Mouse (Mus musculus) kidney, embryonic 16.5 days (tissue): Measurements from ENCODE around the gene Hist1h4j. TPM values are rescaled to one million over a fixed set of nuclear protein-coding genes. Genes with fewer than 3 reads are reported as not detected.
"Not testable (repeated sequence)": the region's sequence is repeated elsewhere in the genome, so short reads cannot be mapped to it uniquely, and the experiment has no call there.

Experiments used
- ATAC-seq: fragments of 200-750 bp; cut with Nextera tagmentation; 2 replicates; pipeline ENCODE4 v1.8.0; 2017; ENCODE audit warnings: moderate TSS enrichment; ENCODE audit not compliant: low FRiP score, low TSS enrichment
- H3K27ac ChIP-seq: fragments of 300-500 bp; sonication (generic); 2 replicates; pipeline ENCODE4 v1.5.1; 2014; ENCODE audit warnings: low read length
- H3K27me3 ChIP-seq: fragments of 300-500 bp; sonication (generic); 2 replicates; pipeline ENCODE4 v1.6.1; 2014; ENCODE audit warnings: low read length, control low read depth, mixed read lengths; ENCODE audit not compliant: insufficient read depth
- H3K36me3 ChIP-seq: fragments of 300-500 bp; sonication (generic); 2 replicates; pipeline ENCODE4 v1.6.1; 2014; ENCODE audit warnings: low read length, control low read depth, mixed read lengths; ENCODE audit not compliant: insufficient read depth
- H3K4me1 ChIP-seq: fragments of 300-500 bp; sonication (generic); 2 replicates; pipeline ENCODE4 v1.6.1; 2014; ENCODE audit warnings: low read length, control low read depth, mixed read lengths; ENCODE audit not compliant: insufficient read depth
- H3K4me2 ChIP-seq: fragments of 300-500 bp; sonication (generic); replicated peaks from 2 replicates; pipeline ENCODE4 v1.6.1; 2014; ENCODE audit warnings: low read depth, low read length
- H3K4me3 ChIP-seq: fragments of 300-500 bp; sonication (generic); 2 replicates; pipeline ENCODE4 v1.5.1; 2014; ENCODE audit warnings: mild to moderate bottlenecking, low read length
- H3K9ac ChIP-seq: fragments of 300-500 bp; sonication (generic); replicated peaks from 2 replicates; pipeline ENCODE4 v1.6.1; 2014; ENCODE audit warnings: low read length
- H3K9me3 ChIP-seq: fragments of 300-500 bp; sonication (generic); 2 replicates; pipeline ENCODE4 v1.6.1; 2016; ENCODE audit warnings: low read length, control low read depth
- WGBS: fragments of 180-500 bp; shearing (Covaris S2); extraction: QIAGEN DNeasy Blood & Tissue Kit; methylation state at CpG from one replicate; pipeline ENCODE4 v1.1.7; 2014; 5-methylcytosine and 5-hydroxymethylcytosine counted together
- polyA plus RNA-seq: library from polyadenylated mRNA; unstranded; fragments of >200 nt; fragmentation: Nextera tagmentation; extraction: Ambion mirVana; gene quantifications from 2 replicates; pipeline ENCODE4 v1.2.1, GENCODE M21; 2015

The Hist1h4j gene
- polyA plus RNA-seq, 1 experiment from 2014 or later: 1.6 TPM

- Histone ChIP-seq H3K4me2 (peak overlapping the region; percentile 88), H3K27ac (peak overlapping the region; percentile 99), H3K4me1 (peaks cover 35% of the 10 kb centered on the region), H3K4me3 (peak overlapping the region; percentile 56), H3K9ac (peak overlapping the region; percentile 85)
- not testable (repeated sequence) for H3K36me3 ChIP-seq, H3K9me3 ChIP-seq, H3K27me3 ChIP-seq
- peak; percentile 3; the same call in 1 of the 2 replicates for ATAC-seq
- WGBS: 0% methylated on average over 9 of the region's 38 CpGs
These were observed 18.1 kb upstream of the Hist1h4j start for GRCm38 (mm10) chr13:21716540-21717391.

DNA sequence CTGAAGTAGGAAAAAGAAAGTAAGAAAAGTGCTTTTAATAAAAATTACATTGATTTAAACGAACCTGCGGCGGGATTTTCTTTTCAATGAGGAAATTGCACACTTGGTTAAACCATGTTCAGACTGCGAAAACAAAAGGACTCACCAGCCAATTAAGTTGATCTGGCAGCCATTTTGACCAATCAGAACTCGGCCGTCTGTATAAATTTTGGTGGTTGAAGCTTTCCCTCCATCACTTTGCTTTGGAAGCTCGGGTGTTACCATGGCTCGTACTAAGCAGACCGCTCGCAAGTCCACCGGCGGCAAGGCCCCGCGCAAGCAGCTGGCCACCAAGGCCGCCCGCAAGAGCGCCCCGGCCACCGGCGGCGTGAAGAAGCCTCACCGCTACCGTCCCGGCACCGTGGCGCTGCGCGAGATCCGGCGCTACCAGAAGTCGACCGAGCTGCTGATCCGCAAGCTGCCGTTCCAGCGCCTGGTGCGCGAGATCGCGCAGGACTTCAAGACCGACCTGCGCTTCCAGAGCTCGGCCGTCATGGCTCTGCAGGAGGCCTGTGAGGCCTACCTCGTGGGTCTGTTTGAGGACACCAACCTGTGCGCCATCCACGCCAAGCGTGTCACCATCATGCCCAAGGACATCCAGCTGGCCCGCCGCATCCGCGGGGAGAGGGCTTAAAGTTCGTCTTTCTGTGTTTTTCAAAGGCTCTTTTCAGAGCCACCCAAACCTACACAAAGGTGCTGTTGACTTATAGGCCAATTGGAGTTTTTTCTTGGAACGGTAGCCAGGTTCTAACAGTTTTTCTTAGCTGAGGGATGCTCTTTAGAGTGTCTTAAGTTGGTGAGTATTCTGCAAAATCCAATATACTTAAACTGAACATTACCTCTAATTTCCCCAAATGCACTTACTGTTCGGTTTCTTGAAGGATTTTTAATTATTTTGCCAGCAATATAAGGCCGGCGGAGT, 17.2 kb upstream of the Hist1h4j start, which contains the start of gene Hist1h3h:
TSS of gene Hist1h3h (plus strand) at position 263 of the 961 bp plus-strand sequence.
- under 1% methylated on average over 27 of the region's 56 CpGs for WGBS
- peak within 1 kb of the TSS; percentile 56 for H3K4me3 ChIP-seq

DNA sequence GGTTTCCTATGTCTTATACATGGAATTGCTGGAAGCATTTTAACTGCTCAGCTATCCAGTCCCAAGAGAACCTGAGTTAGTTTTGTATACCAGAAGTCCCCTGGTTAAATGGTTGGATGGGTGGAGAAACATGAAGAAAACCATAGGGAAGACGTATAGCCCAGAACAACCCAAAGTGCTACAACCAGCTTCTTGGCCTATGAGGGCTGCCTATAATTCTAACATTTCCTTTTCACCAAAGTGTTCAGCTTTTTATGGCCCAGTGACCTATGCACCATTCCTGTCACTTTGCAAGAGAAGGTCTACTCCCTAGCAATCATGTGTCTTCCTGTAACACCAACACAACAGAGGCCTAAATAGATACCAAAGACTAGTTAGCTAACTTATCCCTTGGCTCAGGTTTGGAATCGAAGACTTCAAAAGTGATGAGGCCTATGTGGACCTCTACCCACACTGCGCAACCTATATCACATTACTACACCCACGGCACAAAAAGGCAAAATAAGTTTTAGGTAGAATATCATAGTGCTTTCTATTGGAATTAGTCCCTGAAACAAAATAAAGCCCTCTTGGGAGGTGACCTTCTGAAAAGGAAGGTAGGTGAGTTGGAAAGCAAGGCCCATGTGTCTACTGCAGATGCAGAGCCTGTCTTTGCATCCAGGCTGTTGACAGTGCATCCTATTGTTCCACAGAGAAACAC, 16.3 kb upstream of the Hist1h4j start:
- Histone ChIP-seq H3K4me2 (peak overlapping the region; percentile 62), H3K4me3 (peak overlapping the region; percentile 50), H3K27ac (peak overlapping the region; percentile 91), H3K4me1 (peaks cover 39% of the 10 kb centered on the region), H3K9ac (peak overlapping the region; percentile 78), H3K36me3 (no peaks in the 10 kb centered on the region), H3K27me3 (no peaks in the 10 kb centered on the region), H3K9me3 (no peaks in the 10 kb centered on the region)
- WGBS: 48% methylated on average over 4 of the region's 4 CpGs
- ATAC-seq: no peak

More for the DNA sequence above, 17.2 kb upstream of the Hist1h4j start, which contains the start of gene Hist1h3h:
- not testable (repeated sequence) for H3K9me3 ChIP-seq, H3K36me3 ChIP-seq, H3K27me3 ChIP-seq
- Histone ChIP-seq H3K4me1 (peaks cover 37% of the 10 kb centered on the region), H3K9ac (peak within 1 kb of the TSS; percentile 85), H3K4me2 (peak within 1 kb of the TSS; percentile 88), H3K27ac (peak within 1 kb of the TSS; percentile 99)
- ATAC-seq: peak; percentile 37; the same call in 1 of the 2 replicates

- ATAC-seq: peak; percentile 5; the same call in 1 of the 2 replicates
- not testable (repeated sequence) for H3K27me3 ChIP-seq, H3K36me3 ChIP-seq, H3K9me3 ChIP-seq
- Histone ChIP-seq H3K9ac (peak overlapping the region; percentile 67), H3K4me2 (peak overlapping the region; percentile 65), H3K27ac (peak overlapping the region; percentile 86), H3K4me3 (peak overlapping the region; percentile 47), H3K4me1 (peaks cover 29% of the 10 kb centered on the region)
- 1% methylated on average over 16 of the region's 44 CpGs for WGBS
These were observed 13.6 kb upstream of the Hist1h4j start for GRCm38 (mm10) chr13:21721107-21721756.

DNA sequence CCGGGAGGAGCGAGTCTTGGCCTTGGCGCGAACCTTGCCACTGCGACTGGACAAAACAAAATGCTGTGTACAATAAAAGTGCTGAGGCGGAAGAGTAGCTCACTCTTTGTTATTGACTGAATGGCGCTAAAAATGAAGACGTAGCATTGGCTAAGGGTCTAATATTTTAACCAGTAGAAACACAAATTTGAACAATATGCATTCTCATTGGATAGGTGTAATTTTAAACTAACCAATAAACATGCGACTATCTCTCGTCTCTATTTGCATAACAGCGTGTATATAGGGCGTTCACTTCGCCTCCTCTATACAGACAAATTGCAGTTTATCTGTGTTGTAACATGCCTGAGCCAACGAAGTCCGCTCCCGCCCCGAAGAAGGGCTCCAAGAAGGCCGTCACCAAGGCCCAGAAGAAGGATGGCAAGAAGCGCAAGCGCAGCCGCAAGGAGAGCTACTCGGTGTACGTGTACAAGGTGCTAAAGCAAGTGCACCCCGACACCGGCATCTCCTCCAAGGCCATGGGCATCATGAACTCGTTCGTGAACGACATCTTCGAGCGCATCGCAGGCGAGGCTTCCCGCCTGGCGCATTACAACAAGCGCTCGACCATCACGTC, 13.0 kb upstream of the Hist1h4j start, which contains the start of gene Hist1h2bm:
TSS of gene Hist1h2bm (plus strand) at position 288 of the 616 bp plus-strand sequence.
- peak within 1 kb of the TSS; percentile 67 for H3K9ac ChIP-seq
- not testable (repeated sequence) for H3K36me3 ChIP-seq, H3K27me3 ChIP-seq, H3K9me3 ChIP-seq
- under 1% methylated on average over 34 of the region's 37 CpGs for WGBS
- peaks cover 28% of the 10 kb centered on the region for H3K4me1 ChIP-seq
- H3K4me2 ChIP-seq: peak within 1 kb of the TSS; percentile 65
- peak within 1 kb of the TSS; percentile 47 for H3K4me3 ChIP-seq
- peak; percentile 98 for ATAC-seq
- H3K27ac ChIP-seq: peak within 1 kb of the TSS; percentile 86

DNA sequence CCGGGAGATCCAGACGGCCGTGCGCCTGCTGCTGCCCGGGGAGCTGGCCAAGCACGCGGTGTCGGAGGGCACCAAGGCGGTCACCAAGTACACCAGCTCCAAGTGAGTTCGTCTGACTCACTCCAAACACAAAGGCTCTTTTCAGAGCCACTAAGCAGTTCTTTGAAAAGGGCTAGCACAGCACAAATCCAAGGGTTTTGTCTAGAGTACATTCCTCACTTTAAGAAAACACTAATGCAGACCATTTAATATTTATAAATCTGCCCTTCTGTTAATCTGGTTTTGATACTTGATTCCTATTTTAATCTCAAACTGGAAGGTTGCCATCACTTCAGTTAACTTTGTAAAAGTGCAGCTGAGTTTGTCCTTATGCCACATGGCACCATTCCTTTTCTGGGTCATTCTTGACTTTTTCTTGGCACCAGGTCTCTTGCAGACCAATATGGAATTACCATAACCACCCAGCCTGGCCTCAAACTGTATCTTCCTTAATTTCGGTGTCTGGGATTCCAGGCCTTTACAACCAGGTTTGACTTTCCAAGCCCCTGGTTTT, 12.4 kb upstream of the Hist1h4j start:
- no peak; the same call in 1 of the 2 replicates for ATAC-seq
- H3K9ac ChIP-seq: peak overlapping the region; percentile 59
- peak overlapping the region; percentile 82 for H3K27ac ChIP-seq
- H3K4me3 ChIP-seq: peak overlapping the region; percentile 40
- H3K27me3 ChIP-seq: no peaks in the 10 kb centered on the region
- WGBS: 3% methylated on average over 10 of the region's 11 CpGs
- H3K9me3 ChIP-seq: no peaks in the 10 kb centered on the region
- peak overlapping the region; percentile 53 for H3K4me2 ChIP-seq
- H3K36me3 ChIP-seq: no peaks in the 10 kb centered on the region
- H3K4me1 ChIP-seq: peaks cover 26% of the 10 kb centered on the region

- no peak overlapping the region; the same call in 1 of the 2 replicates for H3K9ac ChIP-seq
- peak overlapping the region; percentile 82 for H3K27ac ChIP-seq
- H3K4me1 ChIP-seq: peaks cover 23% of the 10 kb centered on the region
- H3K4me3 ChIP-seq: peak overlapping the region; percentile 40; the same call in 1 of the 2 replicates
- H3K36me3 ChIP-seq: no peaks in the 10 kb centered on the region
- 21% methylated on average over 5 of the region's 5 CpGs for WGBS
- no peak for ATAC-seq
- no peaks in the 10 kb centered on the region for H3K27me3 ChIP-seq
- H3K9me3 ChIP-seq: no peaks in the 10 kb centered on the region
- peak overlapping the region; percentile 53 for H3K4me2 ChIP-seq
These were observed 11.6 kb upstream of the Hist1h4j start for GRCm38 (mm10) chr13:21722993-21723836.
